Mouse (Mus musculus) stomach, postnatal 0 days (tissue): ENCODE measurements around the gene Gemin5.

Source experiments
- CTCF ChIP-seq: IDR thresholded peaks from 2 replicates; pipeline ENCODE4 v1.5.1; 2016; ENCODE audit warnings: antibody characterized with exemption, low read depth, mild to moderate bottlenecking, moderate library complexity
- EP300 ChIP-seq: optimal IDR thresholded peaks from 2 replicates; pipeline ENCODE3; 2016; ENCODE audit warnings: antibody characterized with exemption

DNA sequence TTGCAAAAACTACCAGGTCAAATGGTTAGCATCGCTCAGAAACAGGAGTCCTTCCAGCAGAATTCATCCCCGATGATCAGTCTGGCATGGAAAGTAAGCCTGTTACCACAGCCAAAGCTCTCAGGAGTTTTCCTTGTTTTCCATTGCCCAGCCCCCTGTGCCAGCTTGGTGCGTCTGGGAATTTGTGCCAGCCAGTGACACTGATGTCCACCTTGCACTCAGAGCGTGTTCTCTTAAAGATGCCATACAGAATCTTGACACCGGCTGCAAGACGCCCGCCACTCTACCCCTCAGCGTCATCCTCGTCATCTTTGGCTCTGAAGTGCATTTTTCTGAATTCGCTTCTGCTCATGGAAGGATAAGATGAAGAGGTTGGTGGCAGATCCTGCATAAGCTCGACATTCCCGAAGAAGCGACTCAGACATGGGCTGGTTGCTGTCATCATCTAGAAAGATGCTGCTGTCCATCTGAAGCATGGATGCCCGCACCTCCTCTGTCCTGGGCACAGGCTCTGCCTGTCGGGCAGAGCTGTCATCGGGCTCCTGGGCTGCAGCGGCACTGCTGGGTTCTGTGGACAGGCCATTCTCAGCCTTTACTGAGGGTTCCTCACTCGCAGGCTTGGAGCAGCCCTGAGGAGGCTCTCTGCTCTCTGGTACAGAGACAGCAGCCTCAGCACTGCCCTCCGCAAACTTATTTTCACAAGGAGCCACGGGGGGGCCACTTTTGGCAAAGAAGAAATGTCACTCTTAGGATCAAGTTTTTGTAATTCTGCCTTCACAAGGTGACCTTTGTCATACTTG is 71.3 kb downstream of the Gemin5 start:
- TF ChIP-seq CTCF (no peak), EP300 (no peak)
